Mouse (Mus musculus): ENCODE data around the gene Fcgr4. TPM values are rescaled to one million over a fixed set of nuclear protein-coding genes. Genes with fewer than 3 reads are reported as not detected.

Gene Fcgr4
- polyA plus RNA-seq, 1 experiment: 1.5 TPM

Other genes with a start within 250 kb of the Fcgr4 start
- gene Atf6, start 151.1 kb upstream of the Fcgr4 start, polyA plus RNA-seq (2012; rRNA removed): 23.1 and 23.4 TPM in 2 replicates
- gene Gm26620, start 133.9 kb upstream of the Fcgr4 start, polyA plus RNA-seq (2012; rRNA removed): 1.4 and 1.5 TPM in 2 replicates
- 15.6 and 15.9 TPM in 2 replicates for gene Dusp12, start 133.4 kb upstream of the Fcgr4 start, polyA plus RNA-seq (2012; rRNA removed)
- 0.14 and 0.15 TPM in 2 replicates for gene Fcrlb, start 106.0 kb upstream of the Fcgr4 start, polyA plus RNA-seq (2012; rRNA removed)
- gene Fcrla, start 91.3 kb upstream of the Fcgr4 start, polyA plus RNA-seq (2012; rRNA removed): 0.53 and 0.91 TPM in 2 replicates
- 43.9 and 56.3 TPM in 2 replicates for gene Fcgr2b, start 42.4 kb upstream of the Fcgr4 start, polyA plus RNA-seq (2012; rRNA removed)
- 20.4 and 28.6 TPM in 2 replicates for gene Fcgr3, start 46.0 kb downstream of the Fcgr4 start, polyA plus RNA-seq (2012; rRNA removed)
- 12.0 and 21.2 TPM in 2 replicates for gene Cfap126, start 95.0 kb downstream of the Fcgr4 start, polyA plus RNA-seq (2012; rRNA removed)
- 248 and 250 TPM in 2 replicates for gene Sdhc, start 131.7 kb downstream of the Fcgr4 start, polyA plus RNA-seq (2012; rRNA removed)
- gene Mpz, start 131.8 kb downstream of the Fcgr4 start, polyA plus RNA-seq (2012; rRNA removed): 2.3 and 2.9 TPM in 2 replicates
- gene Pcp4l1, start 177.3 kb downstream of the Fcgr4 start, polyA plus RNA-seq (2012; rRNA removed): 14.0 and 22.0 TPM in 2 replicates
- gene Nr1i3, start 195.1 kb downstream of the Fcgr4 start, polyA plus RNA-seq (2012; rRNA removed): 0.05 and 0.09 TPM in 2 replicates
- 25.4 and 31.8 TPM in 2 replicates for gene Tomm40l, start 203.6 kb downstream of the Fcgr4 start, polyA plus RNA-seq (2012; rRNA removed)
- 1.5 and 18.5 TPM in 2 replicates for gene Apoa2, start 206.1 kb downstream of the Fcgr4 start, polyA plus RNA-seq (2012; rRNA removed)
- gene Fcer1g, start 215.4 kb downstream of the Fcgr4 start, polyA plus RNA-seq (2012; rRNA removed): 71.7 and 80.1 TPM in 2 replicates
- gene Adamts4, start 231.5 kb downstream of the Fcgr4 start, polyA plus RNA-seq (2012; rRNA removed): 2.3 and 2.6 TPM in 2 replicates
- 145 and 146 TPM in 2 replicates for gene Ndufs2, start 232.5 kb downstream of the Fcgr4 start, polyA plus RNA-seq (2012; rRNA removed)